Mouse (Mus musculus) urinary bladder, postnatal 36 days (tissue): ENCODE data around the gene Igsf8.

Experiments
- DNase-seq, 2 experiments: peaks; one replicate each; pipeline ENCODE4 v3.0.0; 2022; ENCODE audit warnings: low spot score in 2 of 2, mixed read lengths in 1 of 2

Gene Igsf8

DNA sequence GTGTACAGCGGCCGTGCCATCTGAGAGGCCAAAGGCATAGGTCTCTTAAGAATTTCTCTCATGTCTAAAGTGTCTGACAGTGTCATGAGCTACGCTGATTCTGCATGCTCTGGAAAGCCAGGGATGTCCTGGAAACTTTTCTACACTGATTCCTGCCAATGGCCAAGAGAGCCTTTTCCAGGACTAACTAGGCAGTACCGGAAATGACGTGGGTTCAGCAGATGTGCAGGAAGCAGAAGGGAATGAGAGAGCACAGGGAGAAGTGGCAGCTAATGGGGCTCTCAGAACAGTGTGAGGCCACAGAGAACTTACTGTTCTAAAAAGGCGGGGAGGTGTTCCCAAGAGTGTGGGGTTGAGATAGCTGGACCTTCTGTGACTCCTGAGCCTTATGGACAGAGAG, 11.9 kb downstream of the Igsf8 start:
- DNase-seq, result no peak

GRCm38 (mm10) chr1:172274116-172274515, 12.7 kb downstream of the Igsf8 start:
- DNase-seq, result no peak

- DNase-seq, result no peak
Measured at GRCm38 (mm10) chr1:172274547-172274946, 13.1 kb downstream of the Igsf8 start.

DNA sequence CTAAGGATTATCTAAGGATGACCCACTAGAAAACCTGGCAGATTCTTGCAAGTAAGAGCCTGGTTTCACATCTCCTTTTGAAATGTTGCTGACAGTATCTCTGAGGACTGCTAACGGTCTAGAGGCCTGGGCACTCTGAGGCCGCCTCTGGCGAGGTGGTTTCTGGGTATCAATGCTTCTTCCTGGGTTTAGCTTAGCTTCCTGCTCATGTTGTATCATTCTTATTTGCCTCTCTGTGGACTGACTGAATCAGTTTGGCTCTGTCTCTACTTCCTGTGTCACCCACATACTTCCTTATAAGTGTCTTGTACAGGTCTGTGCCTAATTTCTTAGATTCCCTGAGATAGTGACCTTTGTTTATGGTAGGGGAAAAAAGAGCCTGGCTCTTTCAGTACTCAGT, 15.7 kb downstream of the Igsf8 start:
- no peak for DNase-seq

DNA sequence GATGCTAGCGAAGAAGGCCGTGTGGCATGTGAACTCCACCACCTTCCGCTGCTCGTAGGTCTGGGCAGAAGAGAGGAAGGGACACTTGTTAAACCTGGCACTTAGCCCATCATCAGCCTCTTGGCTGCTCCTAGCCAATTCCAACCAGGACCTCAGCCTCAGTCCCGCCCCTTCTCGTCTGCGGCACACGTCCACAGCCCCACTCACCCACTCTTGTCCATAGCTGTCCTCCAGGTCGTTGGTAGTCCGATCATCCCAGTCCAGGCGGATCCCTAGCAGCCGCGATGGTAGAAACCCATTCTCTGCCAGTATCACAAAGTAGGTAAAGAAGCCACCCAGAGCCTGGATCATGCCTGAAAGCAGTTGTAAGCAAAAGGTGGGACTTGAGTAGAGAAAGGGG, 16.9 kb downstream of the Igsf8 start:
- DNase-seq, result no peak

DNA sequence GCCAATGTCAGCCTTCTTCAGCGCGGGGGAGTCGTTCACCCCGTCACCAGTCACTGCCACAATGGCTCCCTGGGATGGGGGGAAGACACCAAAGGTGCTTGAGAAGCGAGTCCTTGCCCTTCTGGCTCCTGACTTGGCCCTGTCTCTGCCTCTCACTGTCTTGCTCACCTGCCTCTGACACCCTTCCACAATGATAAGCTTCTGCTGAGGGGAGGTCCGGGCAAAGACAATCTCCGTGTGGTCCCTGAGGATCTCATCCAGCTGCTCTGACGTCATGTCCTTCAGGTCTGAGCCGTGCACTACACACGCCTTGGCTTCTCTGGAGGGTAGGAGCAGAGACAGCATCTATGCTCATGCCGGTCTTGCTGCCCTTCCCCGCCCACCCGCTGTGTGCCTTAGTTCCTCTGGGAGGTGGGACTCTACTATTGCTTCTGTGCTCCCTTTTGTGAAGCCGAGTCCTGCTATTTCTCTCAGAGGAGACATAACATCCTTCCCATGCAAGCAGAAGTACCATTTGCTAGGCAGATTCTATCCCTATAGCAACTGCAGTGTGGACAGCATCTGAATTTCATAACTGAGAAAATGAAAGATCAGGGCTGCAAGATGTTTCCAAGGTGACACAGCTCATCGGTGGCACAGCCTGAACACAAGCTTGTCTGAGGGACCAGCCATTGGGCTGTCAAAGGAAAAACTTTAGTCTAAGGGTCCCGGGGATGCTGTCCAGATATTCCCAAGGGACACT, 18.5 kb downstream of the Igsf8 start:
- DNase-seq, result no peak

DNA sequence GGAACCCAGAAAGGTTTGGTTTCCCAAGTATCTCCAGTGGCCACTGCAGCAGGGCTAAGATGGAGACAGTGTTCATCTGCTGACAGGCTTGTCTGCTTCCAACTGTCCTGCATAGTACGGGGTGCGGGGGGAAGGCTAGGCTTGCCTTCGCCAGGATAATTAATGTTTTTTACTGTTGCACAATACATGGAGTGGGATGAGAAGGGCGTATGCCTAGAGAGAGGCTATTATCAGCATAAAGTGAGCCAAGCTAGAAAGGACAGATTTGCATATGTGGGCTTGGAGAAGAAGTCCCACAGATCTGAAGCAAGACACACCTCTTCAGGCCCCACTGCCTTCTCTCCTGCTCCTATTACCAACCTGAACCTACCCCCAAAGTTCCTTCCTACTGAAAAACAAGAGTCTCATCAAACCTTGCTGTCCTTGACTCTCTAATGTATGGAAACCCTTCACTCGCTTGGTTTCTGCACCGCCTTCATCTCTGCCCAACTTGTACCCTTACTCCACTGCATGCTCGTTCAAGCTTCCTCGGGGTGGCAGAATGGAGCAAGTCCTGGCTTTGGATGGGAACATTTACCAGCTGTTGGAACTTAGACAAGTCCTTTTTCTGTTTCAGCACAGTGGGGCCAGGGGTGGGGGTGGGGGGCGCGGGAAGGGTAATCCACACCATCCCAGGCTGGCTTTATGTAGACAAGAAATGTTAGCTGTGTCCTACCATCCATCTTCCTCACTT, 20.2 kb downstream of the Igsf8 start:
- DNase-seq, result peak in 1 of 2 experiments; percentile 48

DNA sequence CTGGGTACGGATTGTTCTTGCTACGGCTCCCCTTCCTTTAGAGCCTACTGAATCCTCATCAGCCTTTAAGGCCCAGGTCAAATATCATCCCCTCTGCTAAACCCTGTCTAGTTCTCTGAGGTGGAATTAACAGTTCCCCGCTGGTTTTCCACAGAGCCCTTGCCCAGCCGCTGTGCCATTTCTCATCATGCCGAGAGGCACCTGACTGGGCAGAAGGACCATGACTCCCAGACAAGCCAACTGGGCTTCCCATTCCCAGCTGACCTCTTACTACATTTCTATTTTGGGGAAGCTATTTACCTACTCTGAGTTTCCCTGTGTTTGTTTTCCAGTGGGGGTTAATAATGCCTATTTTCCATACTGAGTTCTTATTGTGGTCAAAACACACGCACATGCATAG, 21.6 kb downstream of the Igsf8 start:
- DNase-seq, result no peak

DNA sequence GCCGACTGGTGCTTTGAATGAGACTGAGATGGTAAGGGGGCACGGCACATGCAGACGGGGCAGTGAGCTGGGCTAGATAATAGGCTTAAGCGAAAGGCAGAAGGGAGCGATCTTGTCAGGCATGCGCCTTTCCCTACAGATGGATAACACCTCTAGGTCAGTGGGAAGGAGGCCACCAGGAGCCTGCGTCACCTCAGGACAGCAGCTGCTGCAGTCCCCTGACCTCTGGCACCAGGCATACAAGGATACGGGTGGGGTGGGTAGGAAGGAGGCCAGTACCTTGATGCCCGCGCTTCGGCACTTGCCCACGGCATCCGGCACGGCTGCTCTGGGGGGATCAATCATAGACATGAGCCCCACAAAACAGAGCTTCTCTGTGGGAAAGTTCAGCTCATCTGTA, 22.8 kb downstream of the Igsf8 start:
- no peak for DNase-seq

DNA sequence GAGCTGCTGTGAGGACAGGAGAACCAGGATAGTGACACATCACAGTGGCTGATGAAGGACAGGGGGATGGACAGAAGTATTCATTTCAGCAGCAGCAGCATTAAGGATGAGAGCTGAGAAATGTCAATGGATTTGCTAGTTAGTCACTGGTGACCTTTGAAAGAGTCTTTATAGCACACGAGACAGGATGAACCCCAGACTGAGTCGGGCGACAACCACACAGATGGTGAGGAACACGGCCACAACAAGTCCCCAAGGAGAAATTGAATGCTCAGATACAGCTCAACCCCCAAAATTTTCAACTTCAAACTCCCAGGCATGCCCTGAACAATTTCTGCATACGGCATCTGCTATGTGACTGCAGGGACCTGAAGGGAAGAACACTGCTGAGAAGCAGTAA, 25.3 kb downstream of the Igsf8 start:
- no peak for DNase-seq

DNA sequence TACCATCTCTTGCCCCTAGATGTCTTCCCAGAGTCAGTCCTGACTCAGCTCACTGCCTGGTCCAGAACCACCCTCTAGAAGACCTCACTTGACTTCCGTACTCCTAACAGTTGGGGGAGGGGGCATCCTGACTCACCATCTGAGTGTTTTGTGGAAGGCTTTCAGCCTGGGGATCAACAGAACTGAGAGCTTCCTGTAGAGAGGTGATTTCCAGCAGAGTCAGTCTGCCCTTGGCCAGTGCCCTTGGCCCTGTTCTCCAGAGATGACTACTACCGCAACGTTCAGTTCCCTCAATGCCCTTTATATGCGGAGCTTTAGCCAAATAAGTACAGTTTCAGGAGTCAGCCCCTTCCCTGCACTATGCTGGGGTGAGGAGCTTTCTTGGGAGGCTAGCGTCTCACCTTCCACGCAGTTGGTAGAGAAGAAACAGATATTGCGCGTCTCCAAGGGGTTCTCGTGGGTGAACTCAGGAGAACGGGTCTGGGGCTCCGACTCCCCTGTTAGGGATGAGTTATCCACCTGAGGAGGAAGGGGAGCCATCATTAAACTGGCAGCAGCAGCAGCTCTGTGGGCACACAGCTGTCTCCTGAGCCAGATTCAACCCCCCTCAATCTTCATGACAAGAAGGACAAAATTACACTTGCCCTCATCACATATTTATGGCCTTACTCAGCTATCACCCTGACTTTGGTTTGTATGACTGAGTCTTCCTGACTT, 27.6 kb downstream of the Igsf8 start:
- no peak for DNase-seq

- no peak for DNase-seq
Measured at GRCm38 (mm10) chr1:172289617-172289946, 28.1 kb downstream of the Igsf8 start.

- no peak for DNase-seq
Measured at GRCm38 (mm10) chr1:172292880-172293279, 31.4 kb downstream of the Igsf8 start.

GRCm38 (mm10) chr1:172293449-172293848, 32.0 kb downstream of the Igsf8 start:
- DNase-seq, result no peak

DNA sequence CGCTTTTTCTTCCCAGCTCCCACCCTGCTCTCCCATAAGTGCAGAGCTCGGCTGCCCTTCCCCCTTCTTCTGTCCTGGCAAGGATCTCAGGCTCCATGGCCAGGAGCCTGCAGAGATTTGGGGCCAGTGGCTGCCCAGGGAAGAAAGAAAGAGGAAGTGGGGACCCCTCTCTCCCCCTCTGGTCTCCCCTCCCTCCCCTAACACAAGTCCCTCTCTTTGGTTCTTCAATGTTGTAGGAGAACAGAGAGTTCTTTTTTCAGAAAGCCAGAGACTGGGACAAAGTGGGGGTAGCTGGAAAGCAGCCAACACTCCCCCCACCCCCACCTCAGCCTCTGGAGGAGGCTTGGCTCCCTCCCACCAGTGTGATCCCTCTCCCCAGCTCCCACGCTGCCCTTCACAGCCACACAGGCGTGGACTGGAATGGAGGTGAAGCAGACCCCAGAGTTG, 34.3 kb downstream of the Igsf8 start:
- no peak for DNase-seq

GRCm38 (mm10) chr1:172296816-172297510, 35.5 kb downstream of the Igsf8 start:
- peak in 1 of 2 experiments; percentile 69 for DNase-seq

GRCm38 (mm10) chr1:172297611-172298537, 36.4 kb downstream of the Igsf8 start, which contains the start of gene Atp1a2:
TSS of gene Atp1a2 (minus strand) at chr1:172298064.
- peak in 1 of 2 experiments; percentile 62 for DNase-seq

DNA sequence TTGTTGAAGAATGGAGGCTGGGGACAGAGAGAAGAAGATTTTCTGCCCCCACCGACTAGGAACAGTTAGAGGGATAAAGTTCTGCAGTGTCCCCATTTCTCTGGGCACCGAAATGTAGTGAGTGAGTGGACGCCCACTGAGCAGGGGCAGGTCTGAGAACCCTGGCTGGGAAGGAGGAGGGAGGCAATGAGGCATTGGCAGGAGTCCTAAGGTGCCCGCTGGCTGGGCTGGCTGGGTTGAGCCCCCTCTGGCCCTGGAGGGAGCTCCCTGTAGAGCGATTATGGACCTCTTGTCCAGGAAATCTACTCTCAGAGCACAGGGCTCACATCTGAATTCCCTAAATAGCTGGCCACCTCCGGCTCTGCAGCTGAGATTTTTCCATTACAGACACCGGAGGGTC, 38.1 kb downstream of the Igsf8 start:
- no peak for DNase-seq

DNA sequence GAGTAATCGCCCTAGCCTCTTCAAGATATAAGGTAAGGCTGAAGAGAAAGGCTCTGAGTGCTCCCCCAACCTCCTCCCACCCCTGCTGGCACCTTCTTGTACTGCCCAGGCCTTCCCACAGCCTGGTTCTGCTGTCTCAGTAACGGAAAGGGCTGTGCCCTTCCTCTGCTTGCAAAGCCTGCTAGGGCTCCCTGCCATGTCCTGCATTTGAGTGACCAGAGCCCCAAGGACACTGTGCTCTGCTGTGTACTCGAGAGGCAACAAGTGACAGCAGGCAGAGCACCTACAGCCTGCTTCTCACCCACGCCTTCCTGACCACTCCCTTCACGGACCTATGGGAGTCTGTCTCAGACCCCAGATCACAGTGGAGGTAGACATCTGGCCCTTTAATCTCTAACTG, 38.8 kb downstream of the Igsf8 start:
- no peak for DNase-seq

DNA sequence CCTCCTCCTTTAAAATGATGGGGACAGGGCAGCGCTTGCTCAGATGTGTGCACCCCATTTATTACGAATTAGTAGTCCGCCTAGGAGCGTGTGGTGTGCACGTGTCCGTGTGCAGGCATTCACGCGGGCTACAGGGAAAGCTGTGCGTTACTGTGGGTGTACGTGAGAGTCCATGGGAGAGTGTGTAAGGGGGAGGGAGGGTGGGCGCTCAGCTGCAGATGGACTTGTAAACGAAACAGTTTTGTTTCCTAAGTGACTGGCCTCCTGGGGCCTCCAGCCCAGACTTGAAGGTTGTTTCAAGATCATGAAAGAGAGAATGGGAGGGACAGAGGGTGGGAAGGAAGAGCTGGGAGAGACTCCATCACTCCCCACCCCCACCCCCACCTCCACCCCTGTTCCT, 39.7 kb downstream of the Igsf8 start:
- DNase-seq, result no peak

GRCm38 (mm10) chr1:172302311-172302710, 40.9 kb downstream of the Igsf8 start:
- DNase-seq, result no peak
